Mouse (Mus musculus): ENCODE measurements around the gene Farp1.
A peak's percentile ranks its signal among the peaks of the same experiment; 100 is the strongest.
"Not testable (repeated sequence)": the region's sequence is repeated elsewhere in the genome, so short reads cannot be mapped to it uniquely, and the experiment has no call there.

Farp1 gene

GRCm38 (mm10) chr14:121034973-121035662 lies at the start of gene Farp1:
Gene Farp1 (plus strand): TSS chr14:121035200.
- DNase-seq, result peak; percentile 69

GRCm38 (mm10) chr14:120989126-120989525 lies 45.9 kb upstream of the Farp1 start:
- DNase-seq, result no peak

- DNase-seq, result no peak
These were observed 37.3 kb upstream of the Farp1 start for GRCm38 (mm10) chr14:120997686-120998085.

- DNase-seq, result no peak
These were observed 34.2 kb upstream of the Farp1 start for GRCm38 (mm10) chr14:121000561-121001340.

DNA sequence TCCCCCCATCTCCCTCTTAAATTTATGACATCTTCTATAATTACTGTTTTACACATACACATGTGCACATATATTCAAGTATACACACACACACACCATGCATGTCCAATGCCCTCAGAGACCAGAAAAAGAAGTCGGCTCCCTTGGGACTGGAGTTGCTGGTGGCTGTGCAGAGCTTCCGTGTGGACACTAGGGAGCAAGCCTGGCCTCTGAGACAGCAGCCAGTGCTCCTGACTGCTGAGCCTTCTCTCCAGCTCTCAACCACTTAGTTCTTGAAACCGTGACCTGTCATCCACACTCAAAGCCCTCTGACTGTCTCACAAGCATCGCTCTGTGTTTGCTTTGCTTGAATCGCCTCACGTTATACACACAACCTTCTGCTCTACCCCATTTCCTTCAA lies 29.4 kb upstream of the Farp1 start:
- no peak for DNase-seq

DNA sequence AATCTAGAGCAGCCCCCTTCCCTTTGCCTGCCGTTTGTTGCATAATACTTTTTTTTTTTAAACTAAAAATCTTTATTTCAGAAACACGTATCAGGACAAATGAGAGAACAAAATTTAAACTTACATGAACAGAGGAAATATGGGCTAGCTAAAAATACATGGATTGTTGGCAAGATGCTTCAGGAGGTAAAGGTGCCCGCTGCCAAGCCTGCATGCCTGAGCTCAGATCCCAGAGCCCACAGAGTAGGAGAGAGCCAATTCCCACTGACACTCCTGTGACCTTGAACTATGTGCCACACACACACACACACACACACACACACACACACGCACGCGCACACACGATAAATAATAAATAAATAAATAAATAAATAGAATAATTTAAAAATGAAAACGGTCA lies 29.0 kb upstream of the Farp1 start:
- DNase-seq, result peak; percentile 23

DNA sequence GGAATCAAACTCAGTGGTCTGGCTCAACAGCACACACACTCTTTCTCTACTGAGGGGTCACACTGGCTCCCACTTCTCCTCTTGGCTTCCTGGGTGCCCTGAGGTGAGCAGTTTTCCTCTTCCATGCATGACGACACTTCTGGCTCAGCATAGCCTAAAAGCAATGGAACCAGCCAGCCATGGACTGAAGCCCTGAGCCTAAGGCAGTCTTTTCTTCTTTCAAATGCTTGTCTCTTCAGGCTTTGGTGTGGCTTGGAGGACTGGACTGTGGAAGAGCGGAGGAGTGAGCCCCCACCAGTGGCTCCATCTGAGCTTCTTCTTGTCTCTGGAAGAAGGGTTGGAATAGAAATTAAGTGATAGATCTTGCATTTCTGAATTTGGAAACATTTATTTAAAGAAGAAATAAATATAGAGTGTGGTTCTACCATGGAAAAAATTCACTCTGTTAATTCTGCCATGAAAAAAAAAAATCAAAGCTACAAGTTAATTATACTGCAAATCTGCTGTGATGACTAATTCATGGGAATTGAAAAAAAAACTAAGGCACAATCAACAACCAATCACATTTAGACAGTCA lies 19.8 kb upstream of the Farp1 start:
- no peak for DNase-seq

DNA sequence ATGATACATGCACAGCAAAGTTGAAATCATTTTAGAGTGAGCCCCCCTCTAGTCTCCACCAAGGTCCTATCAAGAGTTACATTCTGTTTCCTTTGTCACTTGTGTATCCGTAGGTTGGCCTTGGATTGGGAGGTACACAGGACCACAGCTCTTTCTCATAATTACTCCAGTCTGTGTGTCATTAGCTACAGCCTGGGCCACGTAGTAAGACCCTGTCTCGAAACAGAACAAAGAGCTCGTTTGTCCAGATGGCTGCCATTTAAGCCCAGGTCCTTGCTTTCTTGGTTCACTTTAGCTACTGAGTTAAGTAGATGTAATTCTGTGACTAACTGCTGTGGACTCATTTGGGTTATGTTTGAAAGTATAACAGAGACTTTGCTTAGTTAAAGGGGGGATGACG lies 12.6 kb upstream of the Farp1 start:
- no peak for DNase-seq

GRCm38 (mm10) chr14:121025381-121025780 lies 9.6 kb upstream of the Farp1 start:
- no peak for DNase-seq

- DNase-seq, result no peak
These were observed 3.6 kb upstream of the Farp1 start for GRCm38 (mm10) chr14:121031396-121031795.

DNA sequence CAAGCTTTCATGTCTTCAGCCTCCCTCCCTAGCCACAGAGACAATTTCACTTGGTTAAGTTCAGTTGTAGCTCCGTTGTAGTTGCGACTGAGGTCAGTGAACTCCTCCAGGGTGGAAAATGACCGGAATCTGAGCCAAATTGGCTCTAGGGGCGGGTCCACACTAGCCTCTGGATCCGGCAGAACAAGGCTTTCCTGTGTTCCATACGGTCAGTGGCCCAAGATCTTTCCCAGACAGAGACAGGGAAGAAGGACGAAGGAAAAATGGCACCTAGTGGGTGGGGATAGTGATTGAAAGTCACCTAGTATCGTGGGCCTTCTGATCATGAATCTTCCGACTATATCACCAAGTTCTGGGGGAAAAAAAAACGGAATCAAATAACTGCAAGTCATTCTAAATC lies 475 bp upstream of the Farp1 start:
- DNase-seq, result no peak

- no peak for DNase-seq
These were observed 868 bp downstream of the Farp1 start for GRCm38 (mm10) chr14:121035663-121036473.

DNA sequence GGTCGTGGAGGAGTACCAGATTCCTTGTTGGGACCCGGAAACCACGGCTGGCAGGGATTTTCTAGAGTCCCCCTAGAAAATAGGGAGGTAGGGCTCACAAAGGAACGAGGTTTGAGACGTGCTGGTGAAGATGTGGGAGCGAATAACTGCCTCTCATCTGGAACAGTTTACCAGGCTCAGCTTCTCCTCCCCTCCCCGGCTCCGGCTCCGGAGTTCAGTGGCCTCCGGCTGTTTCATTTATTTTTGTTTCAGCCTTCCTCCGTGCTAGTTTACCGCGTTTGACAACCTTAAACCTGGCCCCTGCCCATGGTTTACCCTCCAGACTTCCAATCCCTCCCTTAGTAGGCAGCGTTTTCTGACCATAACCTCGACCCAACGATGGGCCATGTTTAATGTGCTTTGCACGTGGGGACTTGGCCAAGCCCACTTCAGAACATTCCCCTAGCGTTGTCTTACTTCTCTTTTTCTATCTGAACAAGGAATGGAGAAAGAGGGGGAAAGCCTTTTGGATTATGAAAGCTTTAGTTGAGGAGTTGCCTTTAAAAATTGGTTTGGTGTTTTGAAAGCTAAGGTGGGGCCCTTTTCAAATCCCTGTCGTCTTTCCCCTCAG lies 1.7 kb downstream of the Farp1 start:
- no peak for DNase-seq

DNA sequence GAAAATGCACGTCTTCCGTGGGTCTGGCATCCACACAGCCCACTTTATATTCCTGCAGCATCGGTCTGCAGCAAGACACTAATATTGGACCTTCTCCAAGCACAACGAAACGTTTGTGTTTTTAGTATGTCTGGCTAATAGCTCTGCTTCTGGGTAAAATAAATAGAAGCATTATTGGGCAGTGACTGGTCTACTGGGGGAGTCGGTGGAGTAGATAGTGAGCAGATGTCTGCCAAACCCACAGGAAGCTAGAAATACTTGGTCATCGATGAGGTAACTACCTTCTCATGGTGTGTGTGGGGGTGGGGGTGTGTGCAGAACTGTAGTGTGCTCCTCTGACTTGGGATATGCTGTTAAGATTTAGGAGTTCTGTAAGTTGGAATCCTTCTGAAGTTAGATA lies 2.3 kb downstream of the Farp1 start:
- DNase-seq, result no peak

- DNase-seq, result no peak
These were observed 3.7 kb downstream of the Farp1 start for GRCm38 (mm10) chr14:121038676-121039075.

GRCm38 (mm10) chr14:121044145-121044544 lies 9.1 kb downstream of the Farp1 start:
- no peak for DNase-seq

GRCm38 (mm10) chr14:121046313-121046961 lies 11.4 kb downstream of the Farp1 start:
- no peak for DNase-seq

- DNase-seq, result no peak
These were observed 12.8 kb downstream of the Farp1 start for GRCm38 (mm10) chr14:121047780-121048179.

DNA sequence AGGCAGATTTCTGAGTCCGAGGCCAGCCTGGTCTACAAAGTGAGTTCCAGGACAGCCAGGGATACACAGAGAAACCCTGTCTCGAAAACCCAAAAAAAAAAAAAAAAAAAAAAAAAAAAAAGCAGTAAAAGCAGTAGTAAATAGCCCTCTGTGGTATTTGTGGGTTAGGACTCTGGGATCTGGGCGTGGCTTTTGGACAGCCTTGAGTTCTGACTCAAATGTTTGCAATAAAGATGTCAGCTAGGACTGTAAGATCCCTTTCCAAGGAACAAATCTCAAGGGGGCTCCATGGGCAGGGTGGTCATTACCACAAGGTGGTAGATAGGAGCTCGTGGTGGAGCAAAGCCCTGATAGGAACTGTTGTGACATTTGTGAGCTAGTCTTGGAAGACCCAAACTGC lies 16.0 kb downstream of the Farp1 start:
- not testable (repeated sequence) for DNase-seq

GRCm38 (mm10) chr14:121053020-121053518 lies 18.1 kb downstream of the Farp1 start:
- DNase-seq, result no peak

- no peak for DNase-seq
These were observed 19.1 kb downstream of the Farp1 start for GRCm38 (mm10) chr14:121054062-121054461.

DNA sequence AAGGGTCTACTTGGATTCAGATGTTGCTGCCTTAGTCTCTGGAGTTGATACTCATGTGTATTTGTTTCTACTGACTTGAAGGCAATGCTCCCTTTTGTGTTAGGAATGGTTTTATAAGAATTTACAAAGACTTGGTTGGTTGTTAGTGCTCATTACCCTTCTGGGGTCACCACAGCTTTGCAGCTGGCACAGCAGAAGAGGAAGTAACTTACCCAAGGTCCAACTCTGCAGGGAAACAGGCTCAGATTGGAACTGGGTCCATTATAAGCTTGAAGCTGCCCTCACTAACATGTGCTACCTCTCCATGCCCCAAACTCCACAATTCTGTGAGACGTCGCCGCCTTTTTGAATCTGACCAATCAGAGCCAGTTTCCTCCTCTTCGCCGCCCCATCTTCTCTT lies 22.8 kb downstream of the Farp1 start:
- no peak for DNase-seq
